ENCODE assay signal across 7 mouse cellular contexts in the genomic region with DNA sequence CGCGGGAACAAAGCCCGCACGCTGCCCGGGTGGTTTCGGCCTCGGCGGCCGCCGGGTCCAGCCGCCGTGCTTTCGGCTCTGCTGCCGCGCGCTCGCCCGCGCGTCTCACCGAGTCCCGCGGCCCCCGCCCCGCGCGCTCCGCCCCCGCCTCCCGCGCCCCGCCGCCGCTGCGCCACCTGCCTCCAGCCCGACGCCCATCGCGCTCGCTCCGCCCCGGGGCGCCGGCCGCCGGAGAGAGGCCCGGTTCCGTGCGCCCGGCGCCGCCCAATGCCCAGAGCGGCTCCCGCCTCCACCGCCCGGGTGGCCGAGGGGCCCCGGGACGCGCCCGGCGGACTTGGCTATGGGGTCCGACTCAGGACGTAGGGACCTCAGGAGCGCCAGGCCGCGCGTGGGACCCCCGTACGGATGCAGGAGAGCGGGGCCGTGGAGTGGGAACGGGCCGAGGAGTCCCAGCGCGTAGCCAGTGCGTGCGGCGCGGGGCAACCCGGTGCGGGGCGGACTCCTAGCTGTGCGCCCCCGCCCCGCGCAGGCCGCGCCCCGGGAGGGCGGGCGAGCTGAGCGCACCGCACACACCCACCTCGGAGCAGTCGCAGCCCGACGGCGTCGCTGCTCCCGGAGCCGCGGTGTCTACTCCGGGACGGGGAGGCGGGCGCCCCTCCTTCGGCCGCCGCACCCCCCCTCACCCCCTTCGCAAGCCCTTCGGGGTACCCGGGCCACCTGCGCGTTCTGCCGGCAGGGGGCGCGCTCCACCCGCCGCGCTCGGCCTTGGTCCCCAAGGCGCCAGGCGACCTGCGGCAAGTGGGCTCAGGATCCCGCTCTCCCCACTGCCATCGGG. TPM values are rescaled to one million over a fixed set of nuclear protein-coding genes. Genes with fewer than 3 reads are reported as not detected.
A peak's percentile ranks its signal among the peaks of the same experiment; 100 is the strongest.
DNase-seq lines count a peak whose midpoint lies in the region; ATAC-seq and TF ChIP-seq lines count a peak whose summit lies in the region.

No protein-coding gene starts in this region.

- ATAC-seq in embryonic facial prominence, embryonic 11.5 days (replicated peaks; ENCODE audit: insufficient number of reproducible peaks, low FRiP score, low TSS enrichment, low read depth), result peak; percentile 46
- ATAC-seq in limb, embryonic 15.5 days (ENCODE audit: insufficient number of reproducible peaks, low FRiP score, low TSS enrichment, low read depth), result peak; percentile 64
- peak; percentile 76 for ATAC-seq in midbrain, embryonic 16.5 days

- peak; percentile 7; the same call in 1 of the 2 replicates for TF ChIP-seq POLR2A in bone marrow, adult 2 months (IDR thresholded peaks at IDR 0.05; ENCODE audit: borderline replicate concordance, control insufficient read depth, low read depth, low read length)

- H3K9me3 ChIP-seq in embryonic facial prominence, embryonic 11.5 days (replicated peaks; ENCODE audit: control insufficient read depth, low read length), result no peaks in the 10 kb centered on the region
- H3K9me3 ChIP-seq in limb, embryonic 15.5 days, result no peaks in the 10 kb centered on the region
- H3K9me3 ChIP-seq in midbrain, embryonic 16.5 days (replicated peaks; ENCODE audit: control insufficient read depth, low read length, poor library complexity, severe bottlenecking), result no peaks in the 10 kb centered on the region

- WGBS in bone marrow, adult 2 months, result under 1% methylated on average over 122 of the region's 127 CpGs
- WGBS in embryonic facial prominence, embryonic 11.5 days, result 0% methylated on average over 103 of the region's 127 CpGs
- WGBS in limb, embryonic 15.5 days, result 2% methylated on average over 82 of the region's 127 CpGs
- WGBS in midbrain, embryonic 16.5 days, result 0% methylated on average over 101 of the region's 127 CpGs

- H3K27me3 ChIP-seq in embryonic facial prominence, embryonic 11.5 days (ENCODE audit: control insufficient read depth, insufficient read depth, low read length), result peaks cover 53% of the 10 kb centered on the region
- peaks cover 68% of the 10 kb centered on the region for H3K27me3 ChIP-seq in limb, embryonic 15.5 days
- H3K27me3 ChIP-seq in midbrain, embryonic 16.5 days (ENCODE audit: control insufficient read depth, insufficient read depth, low read depth, low read length), result no peaks in the 10 kb centered on the region

- DNase-seq in embryonic facial prominence, embryonic 11.5 days (ENCODE audit: low spot score), result peak; percentile 78
- DNase-seq in heart, adult 11 months, result peak; percentile 99
- peak; percentile 58 for DNase-seq in kidney, adult 11 months
- peak; percentile 80 to 84 for DNase-seq in spleen, postnatal 36 days (ENCODE audit: low spot score in 2 of 2)

- H3K9ac ChIP-seq in embryonic facial prominence, embryonic 11.5 days (replicated peaks; ENCODE audit: low read length), result peak overlapping the region; percentile 67
- H3K9ac ChIP-seq in limb, embryonic 15.5 days, result peak overlapping the region; percentile 50
- peak overlapping the region; percentile 95 for H3K9ac ChIP-seq in midbrain, embryonic 16.5 days (ENCODE audit: low read depth, low read length)

- TF ChIP-seq CTCF in bone marrow, adult 2 months (IDR thresholded peaks at IDR 0.05; ENCODE audit: control insufficient read depth, insufficient read depth, low read length), result peak; percentile 73

- H3K36me3 ChIP-seq in embryonic facial prominence, embryonic 11.5 days (replicated peaks; ENCODE audit: control insufficient read depth, insufficient read depth, low read depth, low read length), result no peaks in the 10 kb centered on the region
- H3K36me3 ChIP-seq in limb, embryonic 15.5 days, result no peaks in the 10 kb centered on the region
- no peaks in the 10 kb centered on the region for H3K36me3 ChIP-seq in midbrain, embryonic 16.5 days (ENCODE audit: control insufficient read depth, insufficient read depth, low read length)

- H3K4me1 ChIP-seq in bone marrow, adult 2 months (ENCODE audit: control insufficient read depth, insufficient read depth, low read length), result peaks cover 7% of the 10 kb centered on the region
- H3K4me1 ChIP-seq in embryonic facial prominence, embryonic 11.5 days (ENCODE audit: control insufficient read depth, insufficient read depth, low read length), result peaks cover 2% of the 10 kb centered on the region; the same call in 1 of the 2 replicates
- H3K4me1 ChIP-seq in limb, embryonic 15.5 days, result peaks cover 36% of the 10 kb centered on the region
- H3K4me1 ChIP-seq in midbrain, embryonic 16.5 days (ENCODE audit: control insufficient read depth, insufficient read depth, low read length), result peaks cover 37% of the 10 kb centered on the region

- H3K4me2 ChIP-seq in embryonic facial prominence, embryonic 11.5 days (ENCODE audit: low read depth, low read length), result peak overlapping the region; percentile 99
- peak overlapping the region; percentile 99 for H3K4me2 ChIP-seq in limb, embryonic 15.5 days
- peak overlapping the region; percentile 77 for H3K4me2 ChIP-seq in midbrain, embryonic 16.5 days (ENCODE audit: low read length)

- H3K4me3 ChIP-seq in bone marrow, adult 2 months (replicated peaks; ENCODE audit: control insufficient read depth, low read depth, low read length), result peak overlapping the region; percentile 65
- peak overlapping the region; percentile 69 for H3K4me3 ChIP-seq in embryonic facial prominence, embryonic 11.5 days (ENCODE audit: low read depth, low read length)
- H3K4me3 ChIP-seq in limb, embryonic 15.5 days, result peak overlapping the region; percentile 78
- H3K4me3 ChIP-seq in midbrain, embryonic 16.5 days (ENCODE audit: low read depth, low read length), result peak overlapping the region; percentile 90

- peak overlapping the region; percentile 68; the same call in 1 of the 2 replicates for H3K27ac ChIP-seq in bone marrow, adult 2 months (ENCODE audit: control insufficient read depth, insufficient read depth, low read depth, low read length, poor library complexity)
- H3K27ac ChIP-seq in embryonic facial prominence, embryonic 11.5 days (replicated peaks; ENCODE audit: low read depth, low read length), result peak overlapping the region; percentile 35; the same call in 1 of the 2 replicates
- peak overlapping the region; percentile 71; the same call in 1 of the 2 replicates for H3K27ac ChIP-seq in limb, embryonic 15.5 days
- peak overlapping the region; percentile 94 for H3K27ac ChIP-seq in midbrain, embryonic 16.5 days (ENCODE audit: low read length)

RNA-seq across cellular contexts. Expression of a gene that starts 20.6 kb away (rescaled TPM):
- polyA plus RNA-seq in bone marrow, adult 2 months (2011; ENCODE audit: insufficient read depth, insufficient read length, low replicate concordance, missing spikeins), result 16.3 and 58.8 TPM in 2 replicates
- polyA plus RNA-seq in embryonic facial prominence, embryonic 11.5 days (2014; fragmentation: Nextera tagmentation; extraction: Ambion mirVana), result 1.9 and 2.1 TPM in 2 replicates
- 4.6 and 5.1 TPM in 2 replicates for polyA plus RNA-seq in limb, embryonic 15.5 days (2015; fragmentation: Nextera tagmentation; extraction: Ambion mirVana)
- polyA plus RNA-seq in midbrain, embryonic 16.5 days (2015; fragmentation: Nextera tagmentation; extraction: Ambion mirVana), result 17.7 and 17.9 TPM in 2 replicates

RNA-seq across cellular contexts. Expression of a gene that starts 55.7 kb away (rescaled TPM):
- not detected in 2 replicates for polyA plus RNA-seq in bone marrow, adult 2 months (2011; ENCODE audit: insufficient read depth, insufficient read length, low replicate concordance, missing spikeins)
- polyA plus RNA-seq in embryonic facial prominence, embryonic 11.5 days (2014; fragmentation: Nextera tagmentation; extraction: Ambion mirVana), result not detected in 2 replicates
- not detected in 2 replicates for polyA plus RNA-seq in limb, embryonic 15.5 days (2015; fragmentation: Nextera tagmentation; extraction: Ambion mirVana)
- not detected in 2 replicates for polyA plus RNA-seq in midbrain, embryonic 16.5 days (2015; fragmentation: Nextera tagmentation; extraction: Ambion mirVana)

Comparison
In these comparisons a context has a peak if more than half of its experiments do, and no peak if none do; other contexts are left out.
1. Peak in every context shown above with its lines: DNase-seq, ATAC-seq, H3K4me3 ChIP-seq and H3K27ac ChIP-seq.
2. H3K27ac ChIP-seq: peak in every context shown above with its lines; median percentile 94 in midbrain, embryonic 16.5 days; 71 in limb, embryonic 15.5 days; 68 in bone marrow, adult 2 months; 35 in embryonic facial prominence, embryonic 11.5 days.